Mouse (Mus musculus): Measurements from ENCODE around the gene Washc3. TPM values are rescaled to one million over a fixed set of nuclear protein-coding genes. Genes with fewer than 3 reads are reported as not detected.

Washc3 gene
- polyA plus RNA-seq, 1 experiment from 2014 or later: 44.6 TPM

GRCm38 (mm10) chr10:88218161-88218560, 17.3 kb downstream of the Washc3 start:
- no peaks in the 10 kb centered on the region for H3K27me3 ChIP-seq
- no peak overlapping the region for H3K4me3 ChIP-seq
- WGBS: 95% methylated on average over 3 of the region's 3 CpGs
- H3K27ac ChIP-seq (replicated peaks): no peak overlapping the region
- H3K9ac ChIP-seq (replicated peaks): no peak overlapping the region
- H3K36me3 ChIP-seq: 0 out of 2 replicates have a peak, but pooled peaks cover 12% of the 10 kb centered on the region
- H3K4me2 ChIP-seq (replicated peaks): no peak overlapping the region
- H3K9me3 ChIP-seq: no peaks in the 10 kb centered on the region
- no peak for ATAC-seq (ENCODE audit: low FRiP score, low read depth)
- H3K4me1 ChIP-seq: no peaks in the 10 kb centered on the region

- no peaks in the 10 kb centered on the region for H3K27me3 ChIP-seq
- no peak for ATAC-seq (ENCODE audit: low FRiP score, low read depth)
These were observed 20.8 kb downstream of the Washc3 start for GRCm38 (mm10) chr10:88221718-88222117.

GRCm38 (mm10) chr10:88225421-88225820, 24.5 kb downstream of the Washc3 start:
- no peak for ATAC-seq (ENCODE audit: low FRiP score, low read depth)
- Histone ChIP-seq H3K9ac (replicated peaks) (no peak overlapping the region), H3K4me2 (replicated peaks) (no peak overlapping the region), H3K36me3 (peaks cover 6% of the 10 kb centered on the region), H3K27me3 (no peaks in the 10 kb centered on the region), H3K27ac (replicated peaks) (no peak overlapping the region), H3K4me3 (no peak overlapping the region), H3K9me3 (no peaks in the 10 kb centered on the region), H3K4me1 (no peaks in the 10 kb centered on the region)
- WGBS: 90% methylated on average over 5 of the region's 5 CpGs

More at GRCm38 (mm10) chr10:88221718-88222117, 20.8 kb downstream of the Washc3 start:
- Histone ChIP-seq H3K4me3 (no peak overlapping the region), H3K9ac (replicated peaks) (no peak overlapping the region), H3K4me2 (replicated peaks) (no peak overlapping the region), H3K4me1 (no peaks in the 10 kb centered on the region), H3K9me3 (no peaks in the 10 kb centered on the region), H3K27ac (replicated peaks) (no peak overlapping the region), H3K36me3 (peaks cover 4% of the 10 kb centered on the region; the same call in 1 of the 2 replicates)
- 85% methylated on average over 5 of the region's 5 CpGs for WGBS

GRCm38 (mm10) chr10:88227962-88228361, 27.1 kb downstream of the Washc3 start:
- Histone ChIP-seq H3K27ac (replicated peaks) (no peak overlapping the region), H3K9me3 (no peaks in the 10 kb centered on the region), H3K4me3 (no peak overlapping the region), H3K4me2 (replicated peaks) (no peak overlapping the region), H3K9ac (replicated peaks) (no peak overlapping the region), H3K36me3 (peaks cover 6% of the 10 kb centered on the region), H3K27me3 (no peaks in the 10 kb centered on the region), H3K4me1 (no peaks in the 10 kb centered on the region)
- ATAC-seq (ENCODE audit: low FRiP score, low read depth): no peak
- 96% methylated on average over 2 of the region's 2 CpGs for WGBS

- 86% methylated on average over 8 of the region's 8 CpGs for WGBS
- Histone ChIP-seq H3K27ac (replicated peaks) (no peak overlapping the region), H3K4me3 (no peak overlapping the region), H3K9ac (replicated peaks) (no peak overlapping the region), H3K9me3 (no peaks in the 10 kb centered on the region), H3K27me3 (no peaks in the 10 kb centered on the region), H3K4me2 (replicated peaks) (no peak overlapping the region), H3K4me1 (no peaks in the 10 kb centered on the region), H3K36me3 (peaks cover 6% of the 10 kb centered on the region)
- ATAC-seq (ENCODE audit: low FRiP score, low read depth): no peak
These were observed 27.7 kb downstream of the Washc3 start for GRCm38 (mm10) chr10:88228521-88229017.

GRCm38 (mm10) chr10:88231671-88232070, 30.8 kb downstream of the Washc3 start:
- no peak for ATAC-seq (ENCODE audit: low FRiP score, low read depth)
- H3K4me2 ChIP-seq (replicated peaks): no peak overlapping the region
- no peak overlapping the region for H3K4me3 ChIP-seq
- no peak overlapping the region for H3K27ac ChIP-seq (replicated peaks)
- H3K27me3 ChIP-seq: no peaks in the 10 kb centered on the region
- no peak overlapping the region for H3K9ac ChIP-seq (replicated peaks)
- peaks cover 9% of the 10 kb centered on the region; the same call in 1 of the 2 replicates for H3K36me3 ChIP-seq
- no peaks in the 10 kb centered on the region for H3K9me3 ChIP-seq
- no peaks in the 10 kb centered on the region for H3K4me1 ChIP-seq
- WGBS: 74% methylated on average over 8 of the region's 8 CpGs

- H3K4me1 ChIP-seq: no peaks in the 10 kb centered on the region
- H3K27me3 ChIP-seq: no peaks in the 10 kb centered on the region
- 55% methylated on average over 2 of the region's 2 CpGs for WGBS
- ATAC-seq (ENCODE audit: low FRiP score, low read depth): no peak
- H3K36me3 ChIP-seq: peaks cover 9% of the 10 kb centered on the region; the same call in 1 of the 2 replicates
- H3K27ac ChIP-seq (replicated peaks): no peak overlapping the region
- H3K4me3 ChIP-seq: no peak overlapping the region
- no peak overlapping the region for H3K4me2 ChIP-seq (replicated peaks)
- no peak overlapping the region for H3K9ac ChIP-seq (replicated peaks)
- no peaks in the 10 kb centered on the region for H3K9me3 ChIP-seq
These were observed 31.9 kb downstream of the Washc3 start for GRCm38 (mm10) chr10:88232765-88233164.

GRCm38 (mm10) chr10:88244681-88245080, 43.8 kb downstream of the Washc3 start:
- Histone ChIP-seq H3K4me3 (no peak overlapping the region), H3K27me3 (no peaks in the 10 kb centered on the region), H3K9me3 (no peaks in the 10 kb centered on the region), H3K36me3 (peaks cover 12% of the 10 kb centered on the region), H3K4me1 (no peaks in the 10 kb centered on the region), H3K4me2 (replicated peaks) (no peak overlapping the region), H3K9ac (replicated peaks) (no peak overlapping the region), H3K27ac (replicated peaks) (no peak overlapping the region)
- ATAC-seq (ENCODE audit: low FRiP score, low read depth): no peak
- 92% methylated on average over 13 of the region's 13 CpGs for WGBS

- Histone ChIP-seq H3K27me3 (no peaks in the 10 kb centered on the region), H3K9me3 (no peaks in the 10 kb centered on the region), H3K4me3 (no peak overlapping the region), H3K4me1 (no peaks in the 10 kb centered on the region), H3K9ac (replicated peaks) (no peak overlapping the region), H3K36me3 (no peaks in the 10 kb centered on the region), H3K4me2 (replicated peaks) (no peak overlapping the region), H3K27ac (replicated peaks) (no peak overlapping the region)
- no peak for ATAC-seq (ENCODE audit: low FRiP score, low read depth)
- WGBS: 87% methylated on average over 3 of the region's 3 CpGs
These were observed 49.4 kb downstream of the Washc3 start for GRCm38 (mm10) chr10:88250300-88250699.

GRCm38 (mm10) chr10:88252121-88252862, 51.4 kb downstream of the Washc3 start:
- Histone ChIP-seq H3K4me1 (no peaks in the 10 kb centered on the region), H3K9me3 (no peaks in the 10 kb centered on the region), H3K4me2 (replicated peaks) (no peak overlapping the region), H3K27me3 (no peaks in the 10 kb centered on the region), H3K9ac (replicated peaks) (no peak overlapping the region), H3K36me3 (no peaks in the 10 kb centered on the region), H3K27ac (replicated peaks) (no peak overlapping the region), H3K4me3 (no peak overlapping the region)
- ATAC-seq (ENCODE audit: low FRiP score, low read depth): no peak
- WGBS: 70% methylated on average over 9 of the region's 9 CpGs

GRCm38 (mm10) chr10:88255556-88255955, 54.7 kb downstream of the Washc3 start:
- no peak overlapping the region for H3K4me3 ChIP-seq
- no peaks in the 10 kb centered on the region for H3K4me1 ChIP-seq
- no peaks in the 10 kb centered on the region for H3K36me3 ChIP-seq
- no peak for ATAC-seq (ENCODE audit: low FRiP score, low read depth)
- H3K27me3 ChIP-seq: no peaks in the 10 kb centered on the region
- no peaks in the 10 kb centered on the region for H3K9me3 ChIP-seq
- WGBS: 90% methylated on average over 2 of the region's 2 CpGs
- no peak overlapping the region for H3K27ac ChIP-seq (replicated peaks)
- no peak overlapping the region for H3K9ac ChIP-seq (replicated peaks)
- no peak overlapping the region for H3K4me2 ChIP-seq (replicated peaks)

- ATAC-seq (ENCODE audit: low FRiP score, low read depth): no peak
- H3K36me3 ChIP-seq: no peaks in the 10 kb centered on the region
- no peaks in the 10 kb centered on the region for H3K4me1 ChIP-seq
- no peak overlapping the region for H3K9ac ChIP-seq (replicated peaks)
- no peaks in the 10 kb centered on the region for H3K9me3 ChIP-seq
- WGBS: 79% methylated on average over 12 of the region's 12 CpGs
- no peaks in the 10 kb centered on the region for H3K27me3 ChIP-seq
- no peak overlapping the region for H3K27ac ChIP-seq (replicated peaks)
- no peak overlapping the region for H3K4me2 ChIP-seq (replicated peaks)
- H3K4me3 ChIP-seq: no peak overlapping the region
These were observed 59.4 kb downstream of the Washc3 start for GRCm38 (mm10) chr10:88260309-88260708.

Data from midbrain, embryonic 12.5 days (tissue).